24 mouse cellular contexts compared by ENCODE assay signal in the genomic region with DNA sequence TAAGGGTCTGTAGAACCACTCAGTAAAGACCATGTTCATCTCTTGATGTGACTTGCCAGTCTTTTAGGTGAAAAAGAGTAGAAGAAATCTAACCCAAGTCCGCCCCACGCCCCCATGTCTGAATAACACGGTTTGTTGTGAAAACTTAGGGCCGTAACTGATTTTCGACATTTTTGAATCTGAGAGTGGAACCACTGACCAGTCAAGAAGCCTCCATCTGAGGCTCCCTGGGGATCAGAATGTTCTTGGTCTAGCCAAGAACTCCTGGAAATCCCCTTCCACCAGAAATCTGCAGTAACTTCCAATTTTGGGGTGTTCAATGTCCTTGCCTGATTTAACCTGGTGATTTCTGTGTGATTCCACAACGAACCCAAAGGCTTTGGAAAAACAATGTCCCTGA.
"Had no signal": no experiment of that assay in that cellular context is flagged by ENCODE, and none has a peak within 500 bp of the region (broad histone marks: within the 10 kb centered on the region; RNA-seq: fewer than 3 reads in every experiment).

No protein-coding gene starts in this region.

- DNase-seq: kidney, postnatal 10 days; kidney, postnatal 36 days; layer of hippocampus, postnatal 36 days; left cerebral cortex, postnatal 4 days; liver, postnatal 0 days; lung, embryonic 14.5 days; lung, postnatal 10 days; lung, postnatal 36 days; retina, postnatal 1 day; right cerebral cortex, postnatal 25 days; spleen, adult 18-20 months; thymus, postnatal 25 days had no signal

- H3K4me2 ChIP-seq: kidney, embryonic 15.5 days; limb, embryonic 12.5 days; limb, embryonic 15.5 days; liver, embryonic 11.5 days; lung, embryonic 14.5 days; midbrain, embryonic 13.5 days; neural tube, embryonic 13.5 days; stomach, embryonic 15.5 days had no signal

- H3K9ac ChIP-seq: kidney, embryonic 15.5 days; limb, embryonic 12.5 days; limb, embryonic 15.5 days; liver, embryonic 14.5 days; liver, postnatal 0 days; lung, embryonic 14.5 days; midbrain, embryonic 13.5 days; neural tube, embryonic 13.5 days; stomach, embryonic 15.5 days had no signal

- H3K27me3 ChIP-seq: kidney, embryonic 15.5 days; limb, embryonic 12.5 days; limb, embryonic 15.5 days; midbrain, embryonic 13.5 days; neural tube, embryonic 13.5 days; stomach, embryonic 15.5 days had no signal

- H3K4me1 ChIP-seq: megakaryocyte, embryonic 14.5 days had no signal

- H3K27ac ChIP-seq: kidney, embryonic 15.5 days; limb, embryonic 12.5 days; liver, embryonic 14.5 days; midbrain, embryonic 10.5 days; midbrain, embryonic 13.5 days; neural tube, embryonic 13.5 days; stomach, embryonic 15.5 days had no signal

- H3K36me3 ChIP-seq: kidney, embryonic 15.5 days; limb, embryonic 12.5 days; midbrain, embryonic 10.5 days; midbrain, embryonic 13.5 days; neural tube, embryonic 13.5 days; stomach, embryonic 15.5 days had no signal

- ATAC-seq: liver, postnatal 0 days; midbrain, embryonic 13.5 days; midbrain, embryonic 16.5 days had no signal

- H3K4me3 ChIP-seq: kidney, embryonic 15.5 days; limb, embryonic 12.5 days; limb, embryonic 15.5 days; megakaryocyte, embryonic 14.5 days; midbrain, embryonic 10.5 days; midbrain, embryonic 13.5 days; myocyte; neural tube, embryonic 13.5 days; stomach, embryonic 15.5 days had no signal

- H3K9me3 ChIP-seq: kidney, embryonic 15.5 days; limb, embryonic 12.5 days; limb, embryonic 15.5 days; megakaryocyte, embryonic 14.5 days; midbrain, embryonic 10.5 days; midbrain, embryonic 13.5 days; neural tube, embryonic 13.5 days; stomach, embryonic 15.5 days had no signal
